Mouse (Mus musculus): ENCODE measurements around the gene Spem1. TPM values are rescaled to one million over a fixed set of nuclear protein-coding genes. Genes with fewer than 3 reads are reported as not detected.

The Spem1 gene
- polyA plus RNA-seq, 1 experiment: 1.4 TPM

DNA sequence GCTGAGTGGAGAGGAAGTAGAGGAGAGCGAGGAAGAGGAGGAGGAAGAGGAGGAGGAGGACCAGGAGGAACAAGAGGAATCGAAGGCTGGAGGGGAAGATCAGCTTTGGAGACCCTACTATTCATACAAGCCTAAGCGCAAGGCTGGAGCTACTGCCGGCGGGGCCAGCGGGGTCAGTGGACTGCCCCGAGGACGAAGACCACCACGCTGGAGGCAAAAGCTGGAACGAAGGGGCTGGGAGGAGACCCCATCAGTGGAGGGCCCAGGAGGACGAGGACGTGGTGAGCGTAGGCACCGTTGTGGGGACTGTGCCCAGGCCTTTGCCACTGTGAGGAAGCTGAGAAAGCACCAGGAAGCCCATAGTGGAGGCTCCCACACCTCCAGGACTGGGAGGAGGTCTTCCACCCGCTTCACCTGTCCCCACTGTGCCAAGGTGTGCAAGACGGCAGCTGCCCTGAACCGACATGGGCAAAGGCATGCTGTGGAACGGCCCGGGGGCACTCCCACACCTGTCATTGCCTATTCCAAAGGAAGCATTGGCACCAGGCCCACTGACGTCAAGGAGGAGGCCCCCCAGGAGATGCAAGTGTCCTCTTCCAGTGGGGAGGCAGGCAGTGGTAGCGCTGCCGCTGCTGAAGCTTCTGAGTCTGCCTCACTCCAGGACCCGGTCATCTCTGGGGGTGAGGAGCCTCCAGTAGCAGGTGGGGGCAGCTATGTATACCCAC, 43.6 kb downstream of the Spem1 start:
- 44% methylated on average over 23 of the region's 23 CpGs for WGBS
- Histone ChIP-seq H3K27ac (ENCODE audit: insufficient read depth, low read length) (no peak overlapping the region), H3K4me1 (ENCODE audit: control insufficient read depth, insufficient read depth, low read length) (peaks cover 20% of the 10 kb centered on the region), H3K4me3 (replicated peaks; ENCODE audit: insufficient read depth, low read depth, low read length) (no peak overlapping the region), H3K27me3 (ENCODE audit: control insufficient read depth, insufficient read depth, low read length) (no peaks in the 10 kb centered on the region)
- peak; percentile 68 to 69 for DNase-seq
- TF ChIP-seq CTCF (IDR thresholded peaks at IDR 0.05; ENCODE audit: borderline replicate concordance, insufficient read depth, low read depth, low read length): no peak
- TF ChIP-seq POLR2A (IDR thresholded peaks at IDR 0.05; ENCODE audit: borderline replicate concordance, insufficient read depth, low read length): no peak

DNA sequence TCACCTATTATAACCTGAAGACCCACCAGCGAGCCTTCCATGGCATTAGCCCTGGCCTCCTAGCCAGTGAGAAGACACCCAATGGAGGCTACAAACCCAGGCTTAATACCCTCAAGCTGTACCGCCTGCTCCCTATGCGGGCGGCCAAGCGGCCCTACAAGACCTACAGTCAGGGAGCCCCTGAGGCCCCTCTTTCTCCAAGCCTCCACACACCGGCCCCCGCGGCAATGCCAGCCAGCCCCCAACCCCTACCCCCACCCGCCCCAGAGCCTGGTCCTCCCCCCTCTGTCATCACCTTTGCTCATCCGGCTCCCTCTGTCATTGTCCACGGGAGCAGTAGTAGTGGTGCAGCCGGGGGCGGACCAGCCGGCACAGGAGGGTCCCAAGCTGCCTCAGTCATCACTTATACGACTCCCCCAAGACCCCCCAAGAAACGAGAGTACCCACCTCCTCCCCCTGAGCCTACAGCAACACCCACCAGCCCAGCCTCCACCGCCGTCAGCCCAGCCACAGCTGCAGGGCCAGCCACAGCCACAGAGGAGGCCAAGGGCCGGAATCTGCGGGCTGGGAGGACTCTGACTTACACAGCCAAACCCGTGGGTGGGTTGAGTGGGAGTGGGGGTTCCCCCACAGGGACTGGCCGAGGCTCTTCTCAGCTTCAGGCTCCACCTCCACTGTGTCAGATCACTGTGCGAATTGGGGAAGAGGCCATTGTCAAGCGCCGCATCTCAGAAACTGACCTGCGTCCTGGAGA, 44.3 kb downstream of the Spem1 start:
- Histone ChIP-seq H3K27ac (ENCODE audit: insufficient read depth, low read length) (no peak overlapping the region), H3K4me1 (ENCODE audit: control insufficient read depth, insufficient read depth, low read length) (peaks cover 20% of the 10 kb centered on the region), H3K4me3 (replicated peaks; ENCODE audit: insufficient read depth, low read depth, low read length) (no peak overlapping the region), H3K27me3 (ENCODE audit: control insufficient read depth, insufficient read depth, low read length) (no peaks in the 10 kb centered on the region)
- TF ChIP-seq POLR2A (IDR thresholded peaks at IDR 0.05; ENCODE audit: borderline replicate concordance, insufficient read depth, low read length): no peak
- 65% methylated on average over 26 of the region's 26 CpGs for WGBS
- peak in 1 of 2 experiments; percentile 14 for DNase-seq

DNA sequence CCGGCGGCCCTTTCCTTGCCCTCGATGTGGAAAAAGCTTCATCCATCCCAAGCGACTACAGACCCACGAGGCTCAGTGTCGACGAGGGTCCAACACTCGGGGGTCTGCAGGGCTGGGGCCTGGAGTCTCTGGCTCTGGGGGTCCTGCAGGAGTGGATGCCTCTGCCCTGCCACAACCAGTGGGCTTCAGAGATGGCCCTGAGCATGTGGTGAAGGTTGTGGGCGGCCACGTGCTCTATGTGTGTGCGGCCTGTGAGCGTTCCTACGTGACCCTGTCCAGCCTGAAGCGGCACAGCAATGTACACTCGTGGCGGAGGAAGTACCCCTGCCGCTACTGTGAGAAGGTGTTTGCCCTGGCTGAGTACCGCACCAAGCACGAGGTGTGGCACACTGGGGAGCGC, 45.5 kb downstream of the Spem1 start:
- Histone ChIP-seq H3K4me1 (ENCODE audit: control insufficient read depth, insufficient read depth, low read length) (peaks cover 20% of the 10 kb centered on the region), H3K4me3 (replicated peaks; ENCODE audit: insufficient read depth, low read depth, low read length) (no peak overlapping the region), H3K27me3 (ENCODE audit: control insufficient read depth, insufficient read depth, low read length) (no peaks in the 10 kb centered on the region), H3K27ac (ENCODE audit: insufficient read depth, low read length) (no peak overlapping the region)
- WGBS: 84% methylated on average over 20 of the region's 20 CpGs
- TF ChIP-seq POLR2A (IDR thresholded peaks at IDR 0.05; ENCODE audit: borderline replicate concordance, insufficient read depth, low read length) (no peak), CTCF (IDR thresholded peaks at IDR 0.05; ENCODE audit: borderline replicate concordance, insufficient read depth, low read depth, low read length) (no peak)
- no peak for DNase-seq

DNA sequence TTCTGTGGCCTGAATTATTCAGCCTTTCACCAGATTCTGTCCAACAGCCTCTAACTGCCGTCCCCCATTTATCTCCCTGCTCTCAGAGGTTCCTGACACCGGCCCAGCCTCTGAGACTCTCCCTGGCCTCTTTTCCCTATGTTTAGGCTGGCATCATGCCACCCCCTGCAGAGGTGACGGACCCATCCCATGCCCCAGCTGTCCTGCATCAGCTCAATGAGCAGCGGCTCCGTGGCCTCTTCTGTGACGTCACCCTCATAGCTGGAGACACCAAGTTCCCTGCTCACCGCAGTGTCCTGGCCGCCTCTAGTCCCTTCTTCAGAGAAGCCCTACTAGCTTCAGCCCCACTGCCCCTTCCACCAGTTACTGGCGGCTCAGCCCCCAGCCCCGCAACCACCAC, 46.3 kb downstream of the Spem1 start:
- DNase-seq: peak; percentile 50 to 55
- TF ChIP-seq CTCF (IDR thresholded peaks at IDR 0.05; ENCODE audit: borderline replicate concordance, insufficient read depth, low read depth, low read length): no peak
- TF ChIP-seq POLR2A (IDR thresholded peaks at IDR 0.05; ENCODE audit: borderline replicate concordance, insufficient read depth, low read length): no peak
- Histone ChIP-seq H3K4me1 (ENCODE audit: control insufficient read depth, insufficient read depth, low read length) (peaks cover 20% of the 10 kb centered on the region), H3K4me3 (replicated peaks; ENCODE audit: insufficient read depth, low read depth, low read length) (no peak overlapping the region), H3K27ac (ENCODE audit: insufficient read depth, low read length) (no peak overlapping the region), H3K27me3 (ENCODE audit: control insufficient read depth, insufficient read depth, low read length) (no peaks in the 10 kb centered on the region)
- 28% methylated on average over 10 of the region's 10 CpGs for WGBS

DNA sequence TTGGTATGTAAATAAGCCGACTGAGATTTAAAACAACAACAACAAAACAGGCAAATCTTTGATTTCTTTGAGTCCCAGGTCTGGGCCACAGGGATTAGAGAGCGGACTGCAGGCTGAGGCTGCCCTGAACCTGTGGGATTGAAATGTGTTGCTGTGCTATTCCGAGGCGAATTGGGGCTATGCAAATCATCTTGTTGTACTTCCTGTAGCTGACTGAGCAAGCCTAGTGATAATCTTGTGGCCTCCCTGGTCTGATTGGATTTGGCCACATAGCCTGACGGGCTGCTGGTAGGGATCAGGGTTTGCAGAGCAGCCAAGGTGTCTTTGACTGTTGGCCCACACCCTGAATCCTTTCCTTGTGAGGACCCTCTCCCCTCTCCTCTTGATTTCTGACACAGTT, 47.0 kb downstream of the Spem1 start:
- TF ChIP-seq CTCF (IDR thresholded peaks at IDR 0.05; ENCODE audit: borderline replicate concordance, insufficient read depth, low read depth, low read length) (no peak), POLR2A (IDR thresholded peaks at IDR 0.05; ENCODE audit: borderline replicate concordance, insufficient read depth, low read length) (no peak)
- H3K4me3 ChIP-seq (replicated peaks; ENCODE audit: insufficient read depth, low read depth, low read length): no peak overlapping the region
- H3K4me1 ChIP-seq (ENCODE audit: control insufficient read depth, insufficient read depth, low read length): peaks cover 20% of the 10 kb centered on the region
- 66% methylated on average over 5 of the region's 5 CpGs for WGBS
- no peaks in the 10 kb centered on the region for H3K27me3 ChIP-seq (ENCODE audit: control insufficient read depth, insufficient read depth, low read length)
- DNase-seq: no peak
- no peak overlapping the region for H3K27ac ChIP-seq (ENCODE audit: insufficient read depth, low read length)

Other genes with a start within 250 kb of the Spem1 start
- gene Wrap53, start 241.9 kb downstream of the Spem1 start, polyA plus RNA-seq (2012; rRNA removed): 18.6 and 18.8 TPM in 2 replicates
- 34.7 and 35.6 TPM in 2 replicates for gene Trp53, start 241.8 kb downstream of the Spem1 start, polyA plus RNA-seq (2012; rRNA removed)
- 890 and 950 TPM in 2 replicates for gene Atp1b2, start 216.2 kb downstream of the Spem1 start, polyA plus RNA-seq (2012; rRNA removed)
- 0.11 TPM in 2 replicates for gene Shbg, start 204.3 kb downstream of the Spem1 start, polyA plus RNA-seq (2012; rRNA removed)
- gene Sat2, start 200.2 kb downstream of the Spem1 start, polyA plus RNA-seq (2012; rRNA removed): 32.4 and 33.5 TPM in 2 replicates
- 176 and 183 TPM in 2 replicates for gene Fxr2, start 189.2 kb downstream of the Spem1 start, polyA plus RNA-seq (2012; rRNA removed)
- gene Sox15, start 166.9 kb downstream of the Spem1 start, polyA plus RNA-seq (2012; rRNA removed): not detected in 2 replicates
- gene Mpdu1, start 159.5 kb downstream of the Spem1 start, polyA plus RNA-seq (2012; rRNA removed): 115 and 120 TPM in 2 replicates
- gene Cd68, start 156.0 kb downstream of the Spem1 start, polyA plus RNA-seq (2012; rRNA removed): 3.7 and 4.5 TPM in 2 replicates
- gene Eif4a1, start 149.8 kb downstream of the Spem1 start, polyA plus RNA-seq (2012; rRNA removed): 316 and 321 TPM in 2 replicates
- gene Senp3, start 140.1 kb downstream of the Spem1 start, polyA plus RNA-seq (2012; rRNA removed): 110 and 152 TPM in 2 replicates
- gene Tnfsf13, start 136.4 kb downstream of the Spem1 start, polyA plus RNA-seq (2012; rRNA removed): 4.8 and 4.9 TPM in 2 replicates
- gene Tnfsf12, start 126.3 kb downstream of the Spem1 start, polyA plus RNA-seq (2012; rRNA removed): 31.2 and 35.3 TPM in 2 replicates
- 3.3 and 4.2 TPM in 2 replicates for gene Tnfsfm13, start 126.1 kb downstream of the Spem1 start, polyA plus RNA-seq (2012; rRNA removed)
- gene Polr2a, start 63.5 kb downstream of the Spem1 start, polyA plus RNA-seq (2012; rRNA removed): 35.3 and 42.3 TPM in 2 replicates
- not detected in 2 replicates for gene Slc35g3, start 60.2 kb downstream of the Spem1 start, polyA plus RNA-seq (2012; rRNA removed)
- gene Zbtb4, start 56.3 kb downstream of the Spem1 start, polyA plus RNA-seq (2012; rRNA removed): 69.8 and 71.1 TPM in 2 replicates
- 1.6 and 2.9 TPM in 2 replicates for gene Chrnb1, start 26.2 kb downstream of the Spem1 start, polyA plus RNA-seq (2012; rRNA removed)
- gene Fgf11, start 20.3 kb downstream of the Spem1 start, polyA plus RNA-seq (2012; rRNA removed): 47.0 and 49.4 TPM in 2 replicates
- 0.28 and 0.36 TPM in 2 replicates for gene Tmem102, start 16.6 kb downstream of the Spem1 start, polyA plus RNA-seq (2012; rRNA removed)
- gene Gm39566, start 6.9 kb downstream of the Spem1 start, polyA plus RNA-seq (2012; rRNA removed): not detected in 2 replicates
- not detected in 2 replicates for gene Spem2, start 3.7 kb downstream of the Spem1 start, polyA plus RNA-seq (2012; rRNA removed)
- 116 and 122 TPM in 2 replicates for gene Nlgn2, start 15.6 kb upstream of the Spem1 start, polyA plus RNA-seq (2012; rRNA removed)
- gene Tmem256, start 16.3 kb upstream of the Spem1 start, polyA plus RNA-seq (2012; rRNA removed): 200 and 210 TPM in 2 replicates
- gene Plscr3, start 24.2 kb upstream of the Spem1 start, polyA plus RNA-seq (2012; rRNA removed): 34.2 and 36.9 TPM in 2 replicates
- 0.21 and 0.39 TPM in 2 replicates for gene Tnk1, start 36.5 kb upstream of the Spem1 start, polyA plus RNA-seq (2012; rRNA removed)
- gene Tmem95, start 55.8 kb upstream of the Spem1 start, polyA plus RNA-seq (2012; rRNA removed): not detected in 2 replicates
- gene Kctd11, start 59.2 kb upstream of the Spem1 start, polyA plus RNA-seq (2012; rRNA removed): 1.9 and 2.2 TPM in 2 replicates
- 0.18 and 0.24 TPM in 2 replicates for gene Acap1, start 73.4 kb upstream of the Spem1 start, polyA plus RNA-seq (2012; rRNA removed)
- gene 2810408A11Rik, start 78.8 kb upstream of the Spem1 start, polyA plus RNA-seq (2012; rRNA removed): 0.36 and 0.43 TPM in 2 replicates
- 119 and 128 TPM in 2 replicates for gene Neurl4, start 78.9 kb upstream of the Spem1 start, polyA plus RNA-seq (2012; rRNA removed)
- gene Gps2, start 91.7 kb upstream of the Spem1 start, polyA plus RNA-seq (2012; rRNA removed): 78.9 and 87.5 TPM in 2 replicates
- gene Eif5a, start 99.8 kb upstream of the Spem1 start, polyA plus RNA-seq (2012; rRNA removed): 514 and 533 TPM in 2 replicates
- 16.5 and 16.8 TPM in 2 replicates for gene Ybx2, start 113.6 kb upstream of the Spem1 start, polyA plus RNA-seq (2012; rRNA removed)
- gene Slc2a4, start 126.0 kb upstream of the Spem1 start, polyA plus RNA-seq (2012; rRNA removed): 5.9 and 7.2 TPM in 2 replicates
- 0.33 TPM in 1 of 2 replicates, not detected in the other for gene Cldn7, start 142.6 kb upstream of the Spem1 start, polyA plus RNA-seq (2012; rRNA removed)
- 93.9 and 108 TPM in 2 replicates for gene Ctdnep1, start 159.0 kb upstream of the Spem1 start, polyA plus RNA-seq (2012; rRNA removed)
- 106 and 109 TPM in 2 replicates for gene Elp5, start 160.3 kb upstream of the Spem1 start, polyA plus RNA-seq (2012; rRNA removed)
- 344 and 366 TPM in 2 replicates for gene Gabarap, start 169.0 kb upstream of the Spem1 start, polyA plus RNA-seq (2012; rRNA removed)
- 41.8 and 44.4 TPM in 2 replicates for gene Phf23, start 173.6 kb upstream of the Spem1 start, polyA plus RNA-seq (2012; rRNA removed)
- gene Dvl2, start 178.4 kb upstream of the Spem1 start, polyA plus RNA-seq (2012; rRNA removed): 27.2 and 28.9 TPM in 2 replicates
- gene Acadvl, start 193.2 kb upstream of the Spem1 start, polyA plus RNA-seq (2012; rRNA removed): 104 and 112 TPM in 2 replicates
- gene Dlg4, start 194.8 kb upstream of the Spem1 start, polyA plus RNA-seq (2012; rRNA removed): 352 and 374 TPM in 2 replicates
- gene Asgr1, start 231.9 kb upstream of the Spem1 start, polyA plus RNA-seq (2012; rRNA removed): 13.8 and 17.1 TPM in 2 replicates